Mouse (Mus musculus): ENCODE measurements around the gene Arhgap23. TPM values are rescaled to one million over a fixed set of nuclear protein-coding genes. Genes with fewer than 3 reads are reported as not detected.

The Arhgap23 gene
- total RNA-seq, 2 experiments from 2014 or later: 10.5 to 12.2 TPM

DNA sequence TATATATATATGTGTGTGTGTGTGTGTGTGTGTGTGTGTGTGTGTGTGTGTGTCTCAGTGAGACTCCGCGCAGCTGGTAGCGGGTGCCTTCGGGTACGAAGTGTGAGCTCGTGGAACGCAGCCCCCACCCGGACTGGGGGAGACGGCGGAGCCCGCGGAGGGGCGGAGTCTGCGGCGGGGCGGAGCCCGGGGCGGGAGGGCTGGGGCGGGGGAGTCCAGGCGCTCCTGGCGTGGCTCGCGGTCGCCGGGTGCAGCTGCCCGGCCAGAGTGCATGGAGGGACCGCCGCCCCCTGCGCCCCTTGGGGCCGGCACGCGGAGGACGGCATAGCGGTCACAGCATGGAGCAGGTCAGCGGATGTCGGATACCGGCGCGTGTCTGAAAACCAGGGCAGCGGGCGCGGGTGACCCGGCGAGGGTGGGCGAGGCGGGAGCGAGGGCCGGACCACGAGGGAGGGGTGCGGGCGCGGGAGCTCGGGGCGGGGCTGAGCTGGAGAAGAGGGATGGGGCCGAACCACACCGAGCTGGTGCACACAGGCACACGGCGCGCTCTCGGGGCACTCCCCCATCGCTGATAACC, 11.1 kb upstream of the Arhgap23 start:
- intact Hi-C loops (cut with DNase I; ENCODE audit: low total_unique reads): no loop called here
- DNase-seq: peak; percentile 70

DNA sequence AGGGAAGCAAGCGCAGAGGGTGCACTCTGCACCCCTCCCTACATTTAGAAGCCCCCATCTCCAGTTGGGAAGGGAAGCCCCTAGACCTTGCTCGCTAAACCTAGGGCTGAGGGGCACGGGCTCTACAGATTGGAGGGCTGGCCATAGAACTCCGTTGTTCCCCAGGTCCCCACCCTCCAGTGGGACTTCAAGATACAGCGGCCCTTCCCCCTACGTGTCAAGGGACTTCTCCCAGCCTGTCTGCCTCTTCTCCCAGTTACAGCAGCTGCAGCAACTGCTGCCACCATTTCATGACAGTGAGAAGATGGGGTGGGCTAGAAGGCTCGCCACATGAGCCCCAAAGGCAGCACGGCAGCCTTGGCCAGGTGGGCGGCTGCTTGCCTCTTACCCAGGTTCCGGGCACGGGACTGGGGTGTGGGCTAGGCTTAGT, 10.6 kb upstream of the Arhgap23 start:
- intact Hi-C loops (cut with DNase I; ENCODE audit: low total_unique reads): no loop called here
- no peak for DNase-seq

DNA sequence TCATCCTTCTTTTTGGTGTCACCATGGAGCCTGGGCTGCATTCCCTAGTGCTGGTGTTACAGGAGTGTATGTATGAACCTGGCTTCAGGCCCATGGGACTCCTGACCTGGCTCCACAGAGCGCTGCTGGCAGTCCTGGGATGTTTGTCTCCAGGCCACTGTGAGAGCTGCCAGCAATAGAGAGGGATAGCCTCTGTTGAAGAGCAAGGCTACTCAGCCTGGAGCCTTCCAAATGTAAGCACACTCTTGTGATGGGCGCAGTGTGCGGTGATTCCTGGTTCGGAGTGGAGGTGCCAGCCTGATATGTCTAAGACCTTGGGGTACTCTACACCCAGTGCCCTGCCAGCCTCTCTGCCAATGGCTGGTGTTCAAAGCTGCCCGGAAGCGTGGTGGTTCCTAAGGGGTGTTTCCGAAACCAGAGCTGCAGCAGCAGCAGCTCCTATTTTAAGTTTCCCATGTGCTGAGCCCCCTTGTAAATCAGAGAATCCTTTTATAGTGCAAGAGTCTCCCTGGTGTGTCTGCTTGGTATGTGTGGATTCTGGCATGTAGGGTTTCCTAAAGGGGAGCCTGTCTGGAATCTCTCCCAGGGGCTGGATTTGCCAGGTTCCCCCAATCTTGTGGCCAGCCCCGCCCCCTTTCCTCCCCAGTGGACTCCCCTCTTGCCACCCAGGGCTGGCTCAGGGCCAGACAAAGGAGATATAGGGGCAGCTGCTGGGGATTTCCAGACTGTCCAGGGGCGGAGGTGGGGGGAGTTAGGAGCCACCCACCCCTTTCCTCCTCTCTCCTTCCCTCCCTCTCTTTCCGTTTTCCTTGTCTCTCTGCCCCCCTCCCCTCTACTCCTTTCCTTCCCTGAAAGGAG, 9.0 kb upstream of the Arhgap23 start:
- no peak for DNase-seq
- intact Hi-C loops (cut with DNase I; ENCODE audit: low total_unique reads): no loop called here

DNA sequence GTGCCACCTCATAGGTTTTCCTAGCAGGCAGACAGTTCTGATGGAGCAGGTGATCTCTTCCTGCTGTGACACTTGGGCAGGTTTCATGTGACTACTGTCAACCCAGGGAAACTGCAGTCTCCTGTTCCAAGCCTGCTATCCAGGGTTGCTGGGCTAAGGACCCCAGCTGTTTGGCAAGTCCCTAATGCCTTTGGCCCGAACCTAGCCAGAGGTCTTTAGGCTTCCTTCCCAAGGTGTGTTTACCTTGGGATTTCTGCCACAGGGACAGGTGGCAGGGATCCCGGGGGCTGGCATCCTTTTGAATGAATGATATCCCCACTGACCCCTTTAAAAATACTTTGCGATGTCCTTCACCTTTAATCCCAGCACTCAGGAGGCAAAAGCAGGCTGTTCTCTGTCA, 7.9 kb upstream of the Arhgap23 start:
- no peak for DNase-seq
- intact Hi-C loops (cut with DNase I; ENCODE audit: low total_unique reads): no loop called here

DNA sequence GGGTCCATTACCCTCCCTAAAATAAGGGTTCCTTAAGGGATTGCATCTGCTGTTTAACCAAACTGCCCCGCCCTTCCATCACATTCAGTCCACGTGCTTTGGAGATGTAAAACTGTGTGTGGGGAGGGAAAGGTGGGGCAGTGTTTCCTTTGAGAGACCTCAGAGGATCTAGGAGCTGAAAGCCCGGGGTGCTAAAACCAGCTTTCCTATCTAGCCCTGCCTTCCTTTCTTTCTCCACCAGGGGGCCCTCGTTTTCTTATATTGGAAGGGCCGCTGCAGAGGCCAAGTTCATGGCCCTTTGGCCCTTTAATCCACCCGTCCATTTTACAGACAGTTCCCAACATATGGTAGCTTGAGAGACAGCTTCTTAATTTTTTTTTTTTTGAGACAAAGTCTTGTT, 7.2 kb upstream of the Arhgap23 start:
- peak; percentile 79 for DNase-seq
- intact Hi-C loops (cut with DNase I; ENCODE audit: low total_unique reads): no loop called here

DNA sequence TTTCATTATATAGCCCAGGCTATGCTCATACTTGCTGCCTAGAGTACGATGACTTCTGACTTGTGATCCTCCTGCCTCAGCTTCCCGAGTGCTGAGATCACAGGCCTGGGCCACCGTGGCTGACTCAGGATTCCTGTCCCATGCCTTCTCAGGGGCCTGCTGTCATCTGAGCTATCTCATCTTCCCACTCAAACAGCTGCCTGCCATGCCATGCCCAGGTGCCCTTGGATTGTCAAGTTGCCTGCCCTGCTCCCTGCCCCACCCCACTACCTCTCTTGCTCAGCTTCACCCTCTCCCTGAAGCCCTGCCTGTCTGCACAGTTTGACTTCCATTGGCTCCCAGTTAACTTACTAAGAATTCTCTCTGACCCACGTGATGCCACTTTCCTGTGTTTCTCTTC, 4.4 kb upstream of the Arhgap23 start:
- intact Hi-C loops (cut with DNase I; ENCODE audit: low total_unique reads): no loop called here
- no peak for DNase-seq

DNA sequence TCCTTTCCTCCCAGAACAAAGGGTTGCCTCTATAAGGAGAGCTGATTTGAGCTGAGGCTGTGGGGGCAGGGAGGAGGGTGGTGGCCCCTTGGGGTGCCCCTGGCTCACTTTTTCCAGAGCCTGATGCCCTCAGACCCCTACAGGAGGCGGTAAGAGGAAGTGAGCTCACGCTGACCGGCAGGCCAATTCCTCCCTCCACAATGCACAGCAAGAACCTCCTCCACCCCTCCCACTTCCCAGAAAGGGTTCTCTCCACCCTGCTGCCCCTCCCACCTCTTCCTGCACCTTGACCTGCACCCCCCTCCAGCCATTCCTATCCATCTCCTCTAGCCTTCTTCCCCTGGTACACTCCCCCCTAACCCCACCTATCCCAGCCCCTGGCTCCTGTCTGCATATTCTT, 3.2 kb upstream of the Arhgap23 start:
- intact Hi-C loops (cut with DNase I; ENCODE audit: low total_unique reads): no loop called here
- DNase-seq: no peak

DNA sequence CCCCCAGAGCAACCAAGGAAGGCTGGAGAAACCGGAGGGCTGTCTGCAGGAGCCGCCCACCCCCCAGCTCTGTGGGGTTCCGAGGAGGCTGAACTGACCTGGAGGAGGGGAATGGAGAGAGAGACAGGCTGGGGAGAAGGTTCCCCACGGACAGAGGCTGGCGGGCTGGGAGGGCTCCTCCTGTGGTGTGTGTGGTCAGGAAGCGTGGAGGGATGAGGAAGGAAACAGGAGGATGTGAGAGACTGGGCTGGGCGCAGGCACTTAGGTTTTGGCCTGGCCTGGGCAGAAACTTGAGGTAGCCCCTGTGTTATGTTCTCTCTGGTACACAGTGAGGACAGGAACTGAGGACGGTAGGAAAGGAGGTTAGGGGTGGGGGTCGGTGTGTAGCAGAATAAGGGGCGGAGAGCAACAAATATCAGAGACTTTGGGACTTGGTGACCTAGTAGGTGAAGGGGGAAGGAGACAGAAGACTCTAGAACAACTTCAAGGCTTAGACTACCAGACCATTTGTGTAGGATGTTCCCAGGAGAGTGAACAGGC, 2.5 kb upstream of the Arhgap23 start:
- intact Hi-C loops (cut with DNase I; ENCODE audit: low total_unique reads): no loop called here
- DNase-seq: no peak

DNA sequence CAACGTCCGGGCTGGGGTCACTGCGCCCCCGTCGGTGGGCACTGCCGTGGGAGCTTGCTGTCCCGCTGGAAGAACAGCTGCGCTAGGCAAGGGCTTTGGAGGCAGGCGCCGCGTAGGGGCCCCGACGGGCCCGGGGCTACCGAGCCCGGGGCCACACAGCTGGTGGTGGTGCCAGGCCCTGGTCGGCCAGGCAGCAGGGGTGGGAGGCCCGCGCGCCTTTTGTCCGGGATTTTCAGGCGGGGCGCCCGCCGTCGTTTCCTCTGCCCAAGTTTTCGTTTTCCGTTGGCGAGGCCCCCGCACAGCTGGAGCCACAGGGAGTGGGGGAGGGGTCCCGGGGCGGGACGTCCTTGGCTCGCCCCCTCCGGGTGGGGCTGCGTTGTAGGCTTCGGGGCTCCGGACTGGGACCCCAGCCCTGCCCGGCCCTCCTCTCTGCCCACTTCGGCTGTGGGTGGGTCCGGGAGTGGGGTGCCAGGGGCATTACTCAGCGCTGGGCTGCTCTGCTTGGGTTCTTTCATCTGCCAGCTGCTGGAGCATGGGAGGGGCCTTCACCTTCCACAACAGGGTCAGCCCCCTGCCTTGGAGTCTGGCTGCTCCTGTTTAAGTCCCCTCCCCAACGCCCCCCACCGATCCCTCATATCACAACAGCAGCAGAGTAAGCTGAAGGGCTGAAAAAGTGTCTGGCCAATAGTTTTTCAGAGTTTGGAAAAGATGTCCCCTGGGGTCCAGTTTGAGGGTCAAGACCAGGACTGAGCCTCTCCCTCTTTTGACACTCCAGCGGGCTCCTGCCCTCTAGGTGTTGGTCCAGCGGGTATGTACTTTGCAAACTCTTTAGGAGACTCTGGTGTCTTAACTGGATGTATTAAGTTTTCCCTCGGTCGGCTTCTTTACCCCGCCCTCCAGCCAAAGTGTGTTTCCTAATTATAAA, 641 bp downstream of the Arhgap23 start:
- intact Hi-C loops (cut with DNase I; ENCODE audit: low total_unique reads): no loop called here
- peak; percentile 68 for DNase-seq

DNA sequence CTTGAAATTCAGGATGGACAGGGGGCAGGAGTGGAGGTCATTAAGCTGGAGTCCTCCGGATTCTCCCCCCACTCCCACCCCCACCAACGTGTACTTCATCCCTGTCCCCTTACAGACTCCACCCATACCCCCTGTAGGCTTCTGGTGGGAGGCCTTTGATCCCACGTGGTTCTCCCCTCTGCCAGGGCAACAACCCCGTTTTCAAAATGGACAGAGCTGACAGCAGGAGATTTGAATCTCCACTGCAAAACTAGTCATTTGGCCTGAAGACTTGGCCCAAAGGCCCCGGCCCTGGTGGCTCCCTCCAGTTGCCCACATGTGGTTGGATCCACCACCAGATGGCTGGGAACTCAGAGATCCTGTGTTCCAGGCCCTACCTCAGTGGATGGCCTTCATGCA, 1.3 kb downstream of the Arhgap23 start:
- DNase-seq: no peak
- intact Hi-C loops (cut with DNase I; ENCODE audit: low total_unique reads): no loop called here

DNA sequence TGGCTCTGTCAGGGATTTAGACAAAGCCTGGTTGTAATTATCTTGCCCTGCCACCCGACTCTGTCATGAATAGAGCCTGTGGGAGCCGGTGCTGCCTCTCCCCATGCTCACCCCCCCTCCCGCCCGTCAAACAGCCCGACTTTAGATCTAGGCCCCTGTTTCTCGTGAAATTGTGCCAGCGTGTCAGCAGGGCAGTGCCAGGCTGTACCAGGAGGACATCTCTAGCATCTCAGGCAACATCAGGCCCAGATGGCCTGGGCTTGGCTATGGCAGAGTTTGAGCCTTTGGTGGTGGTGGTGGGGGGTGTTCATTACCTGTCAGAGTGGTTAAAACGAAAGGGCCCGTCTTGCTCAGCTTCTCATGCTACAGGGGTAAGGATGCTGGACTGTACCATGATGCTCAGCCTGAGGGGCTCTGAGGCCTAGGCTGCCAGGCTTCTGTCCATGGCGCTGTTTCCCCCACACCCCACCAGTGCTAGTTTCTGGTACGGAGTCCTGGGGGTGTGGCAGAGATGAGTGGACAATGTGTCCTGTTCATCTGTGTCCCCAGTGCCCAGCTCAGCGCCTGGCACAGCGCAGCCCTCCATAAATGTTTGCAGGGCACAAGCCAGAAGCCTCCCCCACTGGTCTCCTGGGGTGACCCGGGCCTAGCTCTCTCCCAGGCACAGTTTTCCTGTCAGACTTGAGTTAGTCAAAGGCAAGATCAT, 3.7 kb downstream of the Arhgap23 start:
- intact Hi-C loops (cut with DNase I; ENCODE audit: low total_unique reads): no loop called here
- DNase-seq: no peak

DNA sequence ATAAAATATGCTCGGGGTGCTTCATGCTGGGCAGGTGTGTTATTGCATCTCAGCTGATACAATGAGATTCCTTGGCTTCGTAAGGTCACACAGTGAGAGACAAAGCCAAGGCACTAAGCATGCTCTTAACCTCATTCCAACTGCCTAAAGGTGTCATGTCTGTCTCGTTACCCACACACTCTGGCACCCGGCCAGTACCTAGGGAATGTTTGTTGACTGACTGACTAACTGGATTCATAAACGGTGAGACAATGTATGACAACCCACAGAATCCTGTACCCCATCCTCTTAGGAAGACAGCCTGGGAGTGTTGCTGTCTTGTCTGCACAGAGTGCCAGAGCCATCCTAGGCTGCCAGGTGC, 4.2 kb downstream of the Arhgap23 start:
- no peak for DNase-seq

DNA sequence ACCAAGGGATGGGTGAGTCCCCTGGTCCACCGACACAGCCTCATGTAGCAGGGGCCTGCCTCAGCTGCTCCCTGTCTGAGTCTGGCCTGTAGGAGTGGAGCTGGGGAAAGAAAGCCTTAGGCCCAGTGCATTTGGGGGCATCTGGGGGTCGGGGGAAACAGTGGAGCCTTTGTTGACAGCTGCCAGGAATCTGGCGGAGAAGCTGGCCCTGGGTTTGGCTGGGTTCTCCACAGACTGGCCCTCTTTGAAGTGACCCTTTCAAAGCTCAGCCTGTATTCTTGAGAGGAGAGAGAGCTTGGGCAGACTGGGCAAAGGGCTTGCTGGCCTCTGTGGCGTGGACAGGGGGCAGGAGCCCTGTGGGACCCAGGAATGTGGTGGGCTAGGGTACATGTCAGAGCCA, 7.2 kb downstream of the Arhgap23 start:
- intact Hi-C loops (cut with DNase I; ENCODE audit: low total_unique reads): no loop called here
- no peak for DNase-seq

More for the DNA sequence above, 4.2 kb downstream of the Arhgap23 start:
- intact Hi-C loops (cut with DNase I; ENCODE audit: low total_unique reads): no loop called here

DNA sequence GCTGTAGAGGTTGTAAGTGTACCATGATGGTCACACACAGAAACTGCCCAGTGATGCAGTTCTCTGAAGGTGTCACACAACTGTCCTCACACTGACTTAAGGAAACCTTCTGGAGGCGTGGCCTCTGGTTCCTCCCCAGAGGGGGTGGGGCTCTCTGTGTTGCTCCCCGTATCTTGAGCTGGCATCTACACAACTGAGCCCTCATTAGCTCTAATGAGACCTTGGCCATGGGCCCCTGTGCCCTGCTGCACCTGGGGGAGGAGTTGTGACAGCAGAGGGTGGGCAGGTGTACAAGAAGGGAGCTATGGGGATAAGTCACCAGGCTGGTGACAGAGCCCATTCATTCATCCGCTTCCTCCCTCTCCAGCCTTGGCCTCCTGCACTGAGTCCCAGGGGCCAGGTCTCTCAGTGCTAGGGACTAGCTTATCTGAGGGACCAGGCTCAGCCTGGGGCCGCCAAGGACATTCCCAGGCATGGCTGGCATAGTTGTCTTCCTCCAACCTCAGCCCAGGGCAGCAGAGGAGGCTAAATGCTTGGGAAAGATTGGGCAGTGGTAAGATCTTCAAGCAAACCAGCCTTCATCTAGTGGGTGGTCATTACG, 8.9 kb downstream of the Arhgap23 start:
- no peak for DNase-seq
- intact Hi-C loops (cut with DNase I; ENCODE audit: low total_unique reads): no loop called here

DNA sequence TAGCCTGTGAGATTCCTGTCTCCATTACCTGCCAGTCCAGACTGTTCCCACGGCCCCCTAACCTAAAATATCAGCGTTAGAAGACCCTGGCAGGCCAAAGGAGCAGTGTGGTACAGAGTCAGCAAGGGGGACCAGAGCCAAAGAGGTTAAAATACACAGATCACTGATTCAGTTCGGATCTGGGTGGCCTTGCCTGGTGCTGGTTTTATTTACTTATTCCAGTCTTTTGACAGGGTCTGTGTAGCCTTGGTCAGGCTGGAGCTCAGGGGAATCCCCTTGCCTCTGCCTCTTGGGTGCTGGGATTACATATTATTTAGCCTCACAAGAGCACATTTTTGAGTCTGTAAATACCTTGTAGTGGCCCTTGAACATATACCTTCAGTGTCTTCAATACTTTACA, 9.5 kb downstream of the Arhgap23 start:
- intact Hi-C loops (cut with DNase I; ENCODE audit: low total_unique reads): no loop called here
- no peak for DNase-seq

DNA sequence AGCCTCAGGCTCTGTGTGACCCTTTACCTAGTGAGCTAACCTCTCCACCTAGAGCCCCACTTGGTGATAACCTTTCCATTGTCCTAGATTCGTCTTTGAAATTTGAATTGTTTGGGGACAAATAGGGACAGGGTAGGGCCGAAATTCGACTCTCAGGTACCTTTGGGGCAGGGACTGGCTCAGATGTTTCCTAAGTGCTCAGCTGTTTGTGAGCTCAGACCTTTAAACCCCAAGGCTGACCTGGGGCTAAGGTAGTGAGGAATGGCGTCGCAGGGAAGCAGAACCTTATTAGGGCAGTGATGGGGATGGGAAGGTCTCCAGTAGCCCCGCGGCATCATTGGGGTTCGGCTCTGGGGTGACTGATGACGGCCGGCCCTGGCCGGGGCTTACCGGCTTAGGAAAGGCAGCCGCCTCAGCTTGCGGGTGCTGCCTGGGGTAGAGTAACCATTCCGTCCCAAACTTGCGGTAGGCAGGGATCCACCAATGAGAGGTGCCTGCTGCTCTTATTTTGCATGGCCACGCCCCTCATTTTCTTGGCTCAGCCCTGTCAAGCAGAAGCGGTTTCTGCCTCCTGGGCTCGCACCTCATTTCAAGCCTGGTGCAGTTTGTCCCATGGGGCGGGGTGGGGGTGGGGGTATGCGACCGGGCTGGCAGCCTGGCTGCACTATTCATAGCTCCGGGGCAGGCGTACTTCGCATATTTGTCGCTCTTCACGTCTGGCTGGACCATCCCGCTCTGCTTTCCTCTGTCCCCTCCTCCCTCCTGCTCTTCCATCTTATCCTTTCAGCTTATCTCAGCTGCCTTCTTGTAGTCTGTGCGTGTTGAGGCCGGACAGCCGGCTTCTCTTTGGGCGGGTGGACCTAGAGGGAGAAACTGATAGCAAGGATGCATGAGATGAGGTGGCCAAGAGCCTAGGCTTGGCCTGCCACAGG, 12.7 kb downstream of the Arhgap23 start:
- intact Hi-C loops (cut with DNase I; ENCODE audit: low total_unique reads): no loop called here
- DNase-seq: peak; percentile 83

DNA sequence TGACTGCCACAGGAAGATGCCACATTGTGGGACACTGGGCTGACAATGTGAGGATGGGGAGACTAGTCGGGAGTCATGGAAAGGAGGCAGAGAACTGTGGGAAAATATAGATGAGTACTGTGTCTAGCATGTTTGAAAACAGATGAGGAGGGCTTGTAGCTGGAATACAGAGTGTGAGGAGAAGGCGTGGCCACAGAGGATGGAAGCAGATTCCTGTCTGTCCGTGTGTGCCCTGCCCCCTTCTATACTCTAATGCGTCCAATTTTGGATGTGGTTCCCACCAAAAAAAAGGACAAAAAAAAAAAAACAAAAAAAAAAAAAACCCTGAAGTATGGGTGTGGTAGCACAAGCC, 13.4 kb downstream of the Arhgap23 start:
- no peak for DNase-seq
- intact Hi-C loops (cut with DNase I; ENCODE audit: low total_unique reads): no loop called here

DNA sequence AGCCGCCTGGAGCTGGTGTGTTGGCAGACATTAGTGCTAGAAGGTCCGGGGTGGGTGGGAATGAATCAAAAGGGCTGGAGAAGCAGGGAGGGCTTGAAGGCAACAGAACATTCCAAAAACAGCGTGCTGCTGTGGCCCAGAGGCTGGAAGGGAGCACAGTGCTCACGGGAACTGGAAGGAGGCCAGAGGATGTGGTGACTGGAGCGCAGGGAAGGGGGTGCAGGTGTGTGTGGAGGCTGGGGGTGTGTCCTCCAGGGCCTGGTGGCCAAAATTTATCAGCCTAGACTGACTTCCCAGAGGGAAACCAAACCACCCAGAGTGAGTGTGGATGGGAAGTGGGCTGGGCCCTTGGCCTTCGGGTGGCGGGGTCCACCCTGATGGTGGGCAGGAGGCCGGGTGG, 14.3 kb downstream of the Arhgap23 start:
- DNase-seq: no peak
- intact Hi-C loops (cut with DNase I; ENCODE audit: low total_unique reads): no loop called here

All from gastrocnemius, postnatal 14 days (tissue).